Mouse (Mus musculus) ES-E14 (cell line): Measurements from ENCODE around the gene Dpy19l2.
"Not testable (repeated sequence)": the region's sequence is repeated elsewhere in the genome, so short reads cannot be mapped to it uniquely, and the experiment has no call there.

Experiments used
- CHD2 ChIP-seq: IDR thresholded peaks from 2 replicates; pipeline ENCODE4 v1.6.1; 2014; ENCODE audit warnings: mild to moderate bottlenecking, low read depth, low read length, inconsistent platforms
- HCFC1 ChIP-seq: IDR thresholded peaks from 2 replicates; pipeline ENCODE4 v1.6.1; 2012; ENCODE audit warnings: low read length, inconsistent platforms, borderline replicate concordance; ENCODE audit not compliant: insufficient read depth
- MAFK ChIP-seq: IDR thresholded peaks from 2 replicates; pipeline ENCODE4 v1.6.1; 2014; ENCODE audit warnings: mild to moderate bottlenecking, low read depth, low read length, inconsistent platforms; ENCODE audit not compliant: insufficient read depth
- ZNF384 ChIP-seq: IDR thresholded peaks from 2 replicates; pipeline ENCODE4 v1.6.1; 2012; ENCODE audit warnings: low read depth, low read length, inconsistent platforms

DNA sequence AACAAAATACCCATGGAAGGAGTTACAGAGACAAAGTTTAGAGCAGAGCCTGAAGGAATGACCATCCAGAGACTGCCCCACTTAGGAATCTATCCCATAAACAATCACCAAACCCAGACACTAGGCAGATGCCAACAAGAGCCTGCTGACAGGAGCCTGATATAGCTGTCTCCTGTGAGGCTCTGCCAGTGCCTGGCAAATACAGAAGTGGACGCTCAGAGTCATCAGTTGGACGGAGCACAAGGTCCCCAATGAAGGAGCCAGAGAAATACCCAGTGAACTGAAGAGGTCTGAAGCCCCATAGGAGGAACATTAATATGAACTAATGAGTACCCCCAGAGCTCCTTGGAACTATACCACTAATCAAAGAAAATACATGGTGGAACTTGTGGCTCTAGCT, 58.8 kb downstream of the Dpy19l2 start:
- not testable (repeated sequence) for TF ChIP-seq HCFC1, CHD2, ZNF384, MAFK
